Mouse (Mus musculus): ENCODE results near the gene Snx9.

Snx9 gene

GRCm38 (mm10) chr17:5806823-5807222 is 34.3 kb upstream of the Snx9 start:
- 92% methylated on average over 2 of the region's 2 CpGs for WGBS

GRCm38 (mm10) chr17:5807847-5808386 is 33.2 kb upstream of the Snx9 start:
- 54% methylated on average over 3 of the region's 3 CpGs for WGBS

- 51% methylated on average over 8 of the region's 8 CpGs for WGBS
Observed at GRCm38 (mm10) chr17:5813863-5814640, 27.1 kb upstream of the Snx9 start.

GRCm38 (mm10) chr17:5814641-5814920 is 26.5 kb upstream of the Snx9 start:
- 62% methylated on average over 1 of the region's 1 CpGs for WGBS

GRCm38 (mm10) chr17:5817871-5818270 is 23.3 kb upstream of the Snx9 start:
- 96% methylated on average over 2 of the region's 2 CpGs for WGBS

- WGBS, result 71% methylated on average over 6 of the region's 6 CpGs
Observed at GRCm38 (mm10) chr17:5819105-5819504, 22.0 kb upstream of the Snx9 start.

GRCm38 (mm10) chr17:5819799-5820201 is 21.3 kb upstream of the Snx9 start:
- 39% methylated on average over 9 of the region's 9 CpGs for WGBS

- 28% methylated on average over 2 of the region's 2 CpGs for WGBS
Observed at GRCm38 (mm10) chr17:5822541-5822940, 18.6 kb upstream of the Snx9 start.

- WGBS, result 91% methylated on average over 11 of the region's 11 CpGs
Observed at GRCm38 (mm10) chr17:5823032-5823431, 18.1 kb upstream of the Snx9 start.

- 17% methylated on average over 15 of the region's 15 CpGs for WGBS
Observed at GRCm38 (mm10) chr17:5827836-5828582, 13.1 kb upstream of the Snx9 start.

- WGBS, result 41% methylated on average over 3 of the region's 3 CpGs
Observed at GRCm38 (mm10) chr17:5828583-5828836, 12.6 kb upstream of the Snx9 start.

- WGBS, result 82% methylated on average over 3 of the region's 3 CpGs
Observed at GRCm38 (mm10) chr17:5828944-5829343, 12.2 kb upstream of the Snx9 start.

GRCm38 (mm10) chr17:5829930-5830329 is 11.2 kb upstream of the Snx9 start:
- 76% methylated on average over 3 of the region's 3 CpGs for WGBS

GRCm38 (mm10) chr17:5830382-5830781 is 10.7 kb upstream of the Snx9 start:
- WGBS, result 93% methylated on average over 2 of the region's 2 CpGs

- WGBS, result 92% methylated on average over 5 of the region's 5 CpGs
Observed at GRCm38 (mm10) chr17:5830832-5831231, 10.3 kb upstream of the Snx9 start.

- 94% methylated on average over 1 of the region's 1 CpGs for WGBS
Observed at GRCm38 (mm10) chr17:5831257-5831806, 9.8 kb upstream of the Snx9 start.

- 74% methylated on average over 3 of the region's 3 CpGs for WGBS
Observed at GRCm38 (mm10) chr17:5834166-5834565, 7.0 kb upstream of the Snx9 start.

GRCm38 (mm10) chr17:5834798-5835328 is 6.3 kb upstream of the Snx9 start:
- WGBS, result 81% methylated on average over 3 of the region's 3 CpGs

GRCm38 (mm10) chr17:5839549-5840240 is 1.4 kb upstream of the Snx9 start:
- WGBS, result 86% methylated on average over 5 of the region's 5 CpGs

- 8% methylated on average over 32 of the region's 32 CpGs for WGBS
Observed at GRCm38 (mm10) chr17:5840550-5841127, 490 bp upstream of the Snx9 start.

GRCm38 (mm10) chr17:5841943-5842273 is 779 bp downstream of the Snx9 start:
- WGBS, result 5% methylated on average over 7 of the region's 7 CpGs

All from cerebral cortex, adult 2 months (tissue).